Mouse (Mus musculus) lung, postnatal 4 days (tissue): ENCODE data around the gene Agps.

ENCODE experiments used
- DNase-seq, 2 experiments: peaks; one replicate each; pipeline ENCODE4 v3.0.0; 2021

The Agps gene

GRCm38 (mm10) chr2:75831881-75832633 lies at the start of gene Agps:
TSS of gene Agps (plus strand) at chr2:75832177.
- DNase-seq: peak; percentile 93 to 95

- peak in 1 of 2 experiments; percentile 60 for DNase-seq
These were observed 45.9 kb upstream of the Agps start for GRCm38 (mm10) chr2:75786075-75786474.

GRCm38 (mm10) chr2:75788511-75788910 lies 43.5 kb upstream of the Agps start:
- no peak for DNase-seq

GRCm38 (mm10) chr2:75789959-75790523 lies 41.9 kb upstream of the Agps start:
- DNase-seq: no peak

- no peak for DNase-seq
These were observed 40.2 kb upstream of the Agps start for GRCm38 (mm10) chr2:75791561-75792308.

- peak; percentile 50 to 64 for DNase-seq
These were observed 39.4 kb upstream of the Agps start for GRCm38 (mm10) chr2:75792377-75793203.

- no peak for DNase-seq
These were observed 35.8 kb upstream of the Agps start for GRCm38 (mm10) chr2:75796181-75796580.

- DNase-seq: no peak
These were observed 33.5 kb upstream of the Agps start for GRCm38 (mm10) chr2:75798434-75798970.

- DNase-seq: no peak
These were observed 26.2 kb upstream of the Agps start for GRCm38 (mm10) chr2:75805767-75806166.

- no peak for DNase-seq
These were observed 25.1 kb upstream of the Agps start for GRCm38 (mm10) chr2:75806891-75807290.

- DNase-seq: no peak
These were observed 24.5 kb upstream of the Agps start for GRCm38 (mm10) chr2:75807460-75807859.

GRCm38 (mm10) chr2:75814880-75815279 lies 17.1 kb upstream of the Agps start:
- DNase-seq: no peak

- DNase-seq: no peak
These were observed 16.5 kb upstream of the Agps start for GRCm38 (mm10) chr2:75815521-75815920.

- DNase-seq: no peak
These were observed 15.3 kb upstream of the Agps start for GRCm38 (mm10) chr2:75816673-75817072.

GRCm38 (mm10) chr2:75818719-75819118 lies 13.3 kb upstream of the Agps start:
- no peak for DNase-seq

GRCm38 (mm10) chr2:75819796-75820195 lies 12.2 kb upstream of the Agps start:
- DNase-seq: no peak

GRCm38 (mm10) chr2:75821971-75822751 lies 9.8 kb upstream of the Agps start:
- no peak for DNase-seq

- no peak for DNase-seq
These were observed 8.2 kb upstream of the Agps start for GRCm38 (mm10) chr2:75823736-75824135.

GRCm38 (mm10) chr2:75824144-75824543 lies 7.8 kb upstream of the Agps start:
- no peak for DNase-seq

- no peak for DNase-seq
These were observed 7.1 kb upstream of the Agps start for GRCm38 (mm10) chr2:75824846-75825245.

- no peak for DNase-seq
These were observed 6.4 kb upstream of the Agps start for GRCm38 (mm10) chr2:75825603-75826002.
